Mouse (Mus musculus) retina, postnatal 7 days (tissue): ENCODE measurements around the gene Scrn2.

Source experiments
- DNase-seq: peaks from one replicate; pipeline ENCODE4 v3.0.0-alpha.2; 2012; ENCODE audit warnings: low read depth, low spot score

The Scrn2 gene

DNA sequence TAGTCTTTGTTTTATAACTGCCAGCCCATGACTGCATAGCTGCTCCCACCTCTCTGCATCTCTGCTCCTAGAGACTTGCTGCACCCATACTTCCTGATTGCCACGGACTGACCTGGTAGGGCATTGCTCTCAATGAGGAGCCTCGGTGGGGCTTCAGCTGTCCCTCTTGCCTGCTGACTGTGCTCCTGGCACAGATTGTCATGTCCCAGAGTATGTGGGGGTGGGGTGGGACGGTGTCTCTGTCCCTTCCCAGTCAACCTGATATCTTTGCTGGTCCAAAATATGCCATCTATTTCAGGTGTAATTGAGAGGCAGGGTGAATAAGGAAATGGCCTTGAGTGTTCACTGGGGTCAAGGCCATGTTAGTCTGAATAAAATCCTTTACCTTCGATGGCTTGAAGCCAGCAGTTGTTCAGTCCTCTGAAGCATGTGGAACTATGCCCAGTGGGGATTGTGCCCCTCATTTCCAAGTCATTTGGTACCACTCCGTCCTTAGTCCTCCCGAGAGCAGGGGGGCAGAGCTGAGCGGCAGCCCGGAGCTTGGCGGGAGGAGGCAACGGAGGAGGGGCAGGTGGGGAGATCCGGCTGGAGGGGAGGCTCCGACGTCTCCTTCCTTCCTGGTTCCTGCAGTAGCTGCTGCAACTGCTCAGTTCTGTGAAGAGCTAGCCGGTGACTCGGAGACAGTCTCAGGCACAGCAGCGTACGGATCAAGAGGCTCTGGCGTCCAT, 20.6 kb downstream of the Scrn2 start, which contains the start of gene Osbpl7:
TSS of gene Osbpl7 (plus strand) at position 413 of the 728 bp plus-strand sequence.
- peak; percentile 54 for DNase-seq

DNA sequence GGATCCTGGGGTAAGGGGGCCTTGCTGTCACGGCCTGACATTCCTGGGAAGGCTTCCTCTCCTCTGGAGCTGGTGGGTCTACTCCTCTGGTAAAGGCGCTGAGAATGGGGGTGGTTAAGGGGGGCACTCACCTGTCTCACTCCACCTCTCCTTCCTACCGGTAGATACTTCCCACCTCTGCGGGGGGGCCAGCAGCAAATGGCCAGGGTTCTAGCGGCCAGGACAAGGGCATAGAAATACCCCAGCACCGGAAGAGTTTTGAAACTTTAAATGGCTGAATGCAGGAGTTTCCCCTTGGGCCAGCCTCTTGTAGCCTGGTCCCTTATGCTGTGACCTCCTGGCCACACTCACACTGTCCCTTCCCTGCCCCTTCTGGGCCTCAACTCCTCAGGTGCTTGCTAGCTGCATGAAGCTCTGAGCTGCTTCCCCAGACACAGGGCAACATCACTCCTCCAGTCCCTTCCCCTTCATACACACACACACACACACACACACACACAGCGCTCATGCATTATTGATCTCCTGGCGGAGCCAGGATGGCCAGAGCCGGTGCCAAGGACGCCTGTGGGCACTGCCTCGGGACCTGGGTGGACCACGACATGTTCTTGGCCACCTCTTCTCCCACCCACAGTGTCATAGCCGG, 21.3 kb downstream of the Scrn2 start:
- no peak for DNase-seq

DNA sequence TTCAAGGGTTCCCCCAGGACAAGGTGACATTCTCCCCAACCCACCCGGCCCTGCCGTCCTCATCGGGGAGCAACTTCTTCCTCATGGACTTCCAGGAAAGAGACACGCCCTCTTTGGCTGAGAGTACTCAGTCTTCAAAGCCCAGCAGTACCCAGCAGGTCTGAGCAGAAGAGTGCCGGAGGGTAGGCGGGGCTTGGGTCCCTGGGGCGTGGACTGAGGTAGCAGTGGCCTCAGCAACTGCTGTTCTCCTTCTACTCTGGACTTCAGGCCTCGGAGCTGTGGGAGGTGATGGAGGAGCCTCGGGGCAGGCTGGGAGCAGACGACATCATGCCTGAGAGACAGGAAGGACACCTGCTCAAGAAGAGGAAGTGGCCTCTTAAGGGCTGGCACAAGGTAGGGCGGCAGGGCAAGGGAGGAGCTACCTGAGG, 22.5 kb downstream of the Scrn2 start:
- DNase-seq, result no peak

DNA sequence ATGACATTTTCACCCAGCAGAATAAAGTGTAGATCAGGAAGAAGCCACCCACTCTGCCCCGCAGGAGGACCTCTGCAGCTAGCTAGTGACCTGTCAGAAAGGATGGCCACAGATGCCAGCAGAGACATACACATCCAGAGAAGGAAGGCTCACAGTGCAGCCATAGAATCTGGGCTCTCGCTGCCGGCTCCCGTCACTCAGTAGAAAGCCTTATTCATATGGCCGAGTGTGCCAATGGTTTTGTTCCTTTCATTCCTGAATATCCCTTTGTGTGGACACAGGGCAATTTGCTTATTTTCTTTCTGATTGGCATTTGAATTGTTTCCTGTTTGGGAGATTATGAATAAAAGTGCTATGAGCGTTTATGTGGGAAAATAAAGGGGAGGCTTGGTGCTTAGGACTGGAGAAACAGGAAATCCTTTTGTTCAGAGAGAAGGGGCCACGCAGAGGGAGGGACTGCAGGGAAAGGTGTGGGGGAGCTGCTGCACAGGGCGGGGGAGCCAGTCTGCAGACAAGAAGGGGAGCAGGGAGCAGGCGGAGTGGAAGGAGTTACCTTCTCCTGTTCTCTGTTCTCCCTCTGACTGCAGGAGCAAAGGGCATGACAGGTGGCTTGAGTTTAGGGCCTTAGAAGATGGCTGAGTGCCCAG, 33.7 kb downstream of the Scrn2 start:
- no peak for DNase-seq

DNA sequence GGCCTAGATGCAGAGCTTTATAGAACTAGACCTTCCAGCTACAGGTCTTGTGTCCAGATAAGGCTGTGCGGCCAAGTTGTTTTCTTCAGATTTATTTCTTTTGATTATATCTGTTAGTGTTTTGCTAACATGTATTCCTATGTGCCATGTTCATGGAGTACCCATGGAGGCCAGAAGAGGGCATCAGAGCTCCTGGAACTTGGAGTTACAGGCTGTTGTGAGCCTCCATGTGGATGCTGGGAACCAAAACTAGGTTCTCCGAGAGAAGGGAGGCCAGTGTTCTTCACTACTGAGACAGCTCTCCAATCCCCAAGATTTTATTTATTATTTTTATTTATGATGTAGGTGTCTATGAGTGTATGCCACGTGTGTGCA, 34.2 kb downstream of the Scrn2 start:
- DNase-seq, result no peak

DNA sequence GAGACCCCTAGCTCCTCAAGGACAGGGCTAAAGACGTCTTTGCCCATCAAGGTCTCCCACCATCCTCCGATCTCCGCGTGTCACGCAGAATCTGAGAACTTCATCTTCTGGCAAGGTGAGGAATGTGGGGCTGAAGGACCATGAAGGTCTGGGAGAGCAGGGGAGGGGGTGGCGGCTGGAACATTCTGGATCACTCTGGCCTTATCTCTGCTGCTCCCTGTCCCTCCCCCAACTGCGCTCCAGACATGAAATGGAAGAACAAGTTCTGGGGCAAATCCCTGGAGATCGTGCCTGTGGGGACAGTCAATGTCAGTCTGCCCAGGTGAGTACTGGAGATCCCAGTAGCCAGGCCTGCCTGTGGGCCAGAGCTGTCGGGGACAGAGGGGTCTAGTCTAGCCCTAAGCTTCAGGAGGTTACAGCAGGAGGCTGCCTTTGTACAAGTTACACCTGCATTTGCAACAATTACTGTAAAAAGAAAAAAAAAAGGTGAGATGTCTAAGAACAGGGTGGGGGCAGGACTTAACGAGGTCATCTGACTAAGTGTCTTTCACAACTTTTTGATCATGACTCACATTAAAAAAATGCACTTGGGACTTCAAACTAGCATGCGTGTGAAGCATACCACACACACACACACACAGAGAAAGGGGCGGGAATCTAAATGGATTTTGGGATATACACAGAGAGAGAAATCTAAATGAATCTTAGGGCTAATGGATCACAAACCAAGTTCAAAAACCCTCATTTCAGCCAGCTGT, 36.0 kb downstream of the Scrn2 start:
- DNase-seq, result no peak

DNA sequence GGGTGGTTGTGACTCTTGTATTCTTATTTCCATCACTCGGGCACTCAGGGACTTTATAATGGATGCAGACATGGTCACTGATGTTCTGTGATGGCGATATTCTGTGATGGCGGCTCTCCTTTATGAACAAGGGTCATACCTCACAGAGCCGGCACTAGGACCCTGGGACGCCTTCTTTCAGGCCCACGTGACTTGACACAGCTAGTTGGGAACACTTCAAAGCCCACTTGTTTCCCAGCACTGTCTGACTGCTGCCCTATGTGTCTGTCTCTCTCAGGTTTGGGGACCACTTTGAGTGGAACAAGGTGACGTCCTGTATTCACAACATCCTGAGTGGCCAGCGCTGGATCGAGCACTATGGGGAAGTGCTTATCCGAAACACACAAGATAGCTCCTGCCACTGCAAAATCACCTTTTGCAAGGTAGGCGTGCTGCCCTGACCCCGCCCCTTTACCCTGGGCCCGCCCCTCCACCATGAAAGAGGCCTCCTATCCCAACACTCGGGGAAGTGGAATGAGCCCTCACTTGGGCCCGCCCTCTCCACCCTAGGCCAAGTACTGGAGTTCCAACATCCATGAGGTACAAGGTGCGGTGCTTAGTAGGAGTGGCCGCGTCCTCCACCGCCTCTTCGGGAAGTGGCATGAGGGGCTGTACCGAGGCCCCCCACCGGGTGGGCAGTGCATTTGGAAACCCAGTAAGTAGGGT, 37.1 kb downstream of the Scrn2 start:
- DNase-seq, result no peak

DNA sequence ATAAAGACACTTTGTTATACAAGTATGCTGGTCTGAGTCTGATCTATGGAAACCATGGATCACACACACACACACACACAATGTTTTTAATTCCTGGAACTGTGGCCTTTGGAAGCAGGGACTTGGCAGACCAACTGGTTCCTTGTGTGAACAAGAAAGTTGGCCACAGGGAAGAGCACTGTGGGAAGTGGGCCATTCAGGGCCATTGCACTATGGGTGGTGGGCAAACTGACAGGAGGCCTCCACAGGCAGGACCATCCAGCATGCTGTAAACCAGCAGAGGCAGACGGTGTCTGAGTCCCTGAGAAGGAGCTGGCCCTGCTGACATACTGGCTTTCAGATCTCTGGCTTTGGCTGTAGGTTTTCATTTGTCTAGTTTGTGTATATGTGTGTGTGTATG, 39.6 kb downstream of the Scrn2 start:
- DNase-seq, result no peak

DNA sequence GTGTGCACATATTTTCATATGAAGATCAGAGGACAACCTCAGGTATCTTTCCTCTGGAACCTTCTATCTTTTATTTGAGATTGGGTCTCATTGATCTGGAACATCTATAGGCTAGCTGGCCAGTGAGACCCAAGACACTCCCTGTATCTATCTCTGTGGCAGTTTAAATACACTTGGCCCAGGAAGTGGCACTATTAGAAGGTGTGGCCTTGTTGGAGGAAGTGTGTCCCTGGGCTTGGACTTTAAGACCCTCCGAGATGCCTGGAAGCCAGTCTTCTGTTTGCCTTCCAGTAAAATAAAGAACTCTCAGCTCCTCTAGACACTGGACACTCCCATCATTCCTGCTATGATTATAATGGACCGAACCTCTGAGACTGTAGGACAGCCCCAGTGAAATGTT, 40.0 kb downstream of the Scrn2 start:
- DNase-seq, result no peak

DNA sequence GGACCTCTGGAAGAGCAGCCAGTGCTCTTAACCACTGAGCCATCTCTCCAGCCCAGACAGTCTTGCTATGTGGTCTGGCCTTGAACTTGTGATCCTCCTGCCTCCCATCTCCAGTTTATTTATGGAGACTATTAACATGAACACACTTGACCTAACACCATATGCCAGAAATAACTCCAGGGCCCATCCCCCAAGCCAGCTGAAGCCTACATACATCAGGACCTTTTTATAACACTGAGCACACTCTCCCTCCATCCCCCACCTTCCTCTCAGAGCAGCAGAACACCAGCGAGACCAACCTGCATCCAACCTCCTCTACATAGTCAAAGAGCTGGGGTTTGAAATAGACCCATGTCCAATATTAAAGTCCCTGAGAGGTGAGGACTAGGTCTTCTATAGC, 41.4 kb downstream of the Scrn2 start:
- DNase-seq, result no peak

DNA sequence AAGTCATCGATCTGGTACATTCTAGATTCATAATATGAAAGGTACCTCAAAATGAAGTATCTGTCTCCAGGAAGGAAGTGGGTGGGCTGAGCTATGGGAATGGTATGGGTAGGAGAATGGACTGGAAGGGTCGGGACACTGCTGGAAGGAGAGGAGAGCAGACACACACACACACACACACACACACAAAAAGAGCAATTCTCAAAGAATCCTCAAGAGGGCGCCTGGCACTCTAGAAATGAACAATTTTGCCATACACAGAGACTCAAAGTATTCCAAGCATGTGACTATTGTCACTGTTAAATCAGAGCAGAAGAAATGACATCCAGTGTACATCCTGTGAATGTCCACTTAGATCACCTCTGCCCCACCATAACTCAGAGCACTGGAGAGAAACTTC, 42.8 kb downstream of the Scrn2 start:
- peak; percentile 76 for DNase-seq

DNA sequence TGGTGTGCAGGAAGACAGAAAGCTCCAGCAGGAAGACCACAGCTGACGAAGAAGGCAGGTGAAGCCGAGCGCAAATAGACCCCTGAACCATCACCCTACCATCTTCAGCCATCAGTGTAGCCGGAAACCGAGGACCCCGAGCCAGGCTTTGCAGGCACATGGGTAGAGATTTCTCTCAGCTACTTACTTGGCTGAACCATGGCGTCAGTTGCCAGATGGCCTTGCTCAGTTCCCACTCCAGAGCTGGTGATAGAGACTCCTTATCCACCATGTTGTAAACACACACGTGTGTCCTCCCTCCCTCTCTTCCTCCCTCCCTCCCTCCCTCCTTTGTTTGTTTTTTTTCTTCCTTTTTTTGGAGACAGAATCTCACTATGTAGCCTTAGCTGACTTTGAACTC, 44.5 kb downstream of the Scrn2 start:
- no peak for DNase-seq

DNA sequence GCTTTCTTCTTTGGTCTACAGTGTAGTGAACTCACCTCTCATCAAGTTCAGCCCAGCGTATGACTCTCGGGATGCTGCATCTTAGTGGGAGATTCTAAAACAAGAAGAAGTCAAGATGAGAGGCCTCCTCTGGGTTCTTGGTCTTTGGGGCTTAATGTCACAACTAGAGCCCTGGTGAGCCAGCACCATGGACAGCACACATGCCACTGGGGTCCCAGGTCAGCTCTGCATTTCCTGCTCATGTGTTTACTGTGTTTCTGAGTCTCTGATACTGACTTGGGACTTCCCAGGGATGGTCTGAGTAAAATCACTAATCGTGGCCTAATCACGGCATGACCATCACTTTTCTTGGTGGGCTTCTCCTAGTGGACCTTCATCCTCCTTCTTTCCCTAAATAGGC, 49.0 kb downstream of the Scrn2 start:
- no peak for DNase-seq

DNA sequence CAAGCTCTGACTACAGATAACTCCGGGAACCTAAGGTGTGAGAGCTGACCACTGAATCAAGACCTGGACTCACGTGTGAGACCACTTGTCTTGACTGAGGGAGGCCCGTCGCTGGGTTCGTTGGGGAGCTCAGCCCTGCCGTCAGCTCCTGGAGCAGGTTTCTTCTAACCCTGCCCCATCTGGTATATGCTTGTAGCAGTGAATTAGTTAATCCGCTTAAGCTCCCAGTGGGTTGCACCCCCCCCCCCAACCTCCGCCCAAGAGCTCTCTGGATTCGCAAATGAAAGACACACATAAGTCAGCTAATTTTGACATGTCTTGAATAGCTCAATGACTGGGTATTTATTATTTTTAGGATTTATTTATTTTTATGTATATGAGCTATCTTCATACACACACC, 50.6 kb downstream of the Scrn2 start:
- peak; percentile 62 for DNase-seq

DNA sequence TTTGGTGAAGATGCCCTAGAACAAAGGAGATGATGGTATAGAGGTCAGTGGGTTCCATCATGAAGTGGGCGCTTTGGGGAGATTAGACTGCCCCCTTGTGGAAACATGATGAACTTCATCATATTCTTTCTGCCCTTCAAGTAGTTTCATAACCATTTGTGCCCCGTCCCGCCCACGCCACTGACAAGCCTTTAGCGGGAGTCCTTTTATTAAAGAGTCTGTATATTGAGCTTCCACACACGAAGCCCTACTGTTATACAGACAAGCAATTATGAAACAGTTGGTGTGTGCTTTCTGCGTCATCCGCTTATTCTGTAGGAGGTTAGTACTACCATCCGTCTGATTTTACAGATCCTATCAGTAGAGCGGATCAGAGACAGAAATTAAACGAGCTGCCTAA, 53.2 kb downstream of the Scrn2 start:
- peak; percentile 42 for DNase-seq
